Mouse (Mus musculus): ENCODE measurements at regions not wholly inside any gene's neighbourhood (a gene's known extent, or its start where the extent isn't known, plus 50 kb on each side); places are given as distances from the start of the nearest gene placed in this dataset.
A peak's percentile ranks its signal among the peaks of the same experiment; 100 is the strongest.

DNA sequence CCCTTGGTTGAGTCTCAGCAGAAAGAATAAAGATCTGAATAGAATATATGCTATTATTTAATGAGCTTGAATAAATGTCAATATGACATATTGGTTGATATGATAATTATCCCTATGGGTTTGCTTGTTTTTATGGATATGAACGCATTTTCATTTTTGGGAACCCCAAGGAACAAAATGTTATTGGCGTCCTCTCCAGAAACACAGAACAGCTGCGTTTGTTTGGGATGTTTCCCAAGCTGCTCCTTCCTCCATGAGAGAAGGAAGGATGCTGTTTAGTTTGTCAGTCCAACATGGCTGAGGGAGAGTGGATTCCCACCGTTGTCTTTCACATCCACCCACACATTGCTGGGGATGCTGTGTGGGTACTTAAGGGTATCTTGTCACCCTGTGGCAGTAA lies 89.9 kb upstream of the Osmr start:
- ATAC-seq (ENCODE audit: low read depth), result no peak
- Histone ChIP-seq H3K9ac (replicated peaks; ENCODE audit: low read depth, low read length) (no peak overlapping the region), H3K4me2 (ENCODE audit: low read depth, low read length) (no peak overlapping the region), H3K36me3 (ENCODE audit: control insufficient read depth, insufficient read depth, low read length) (no peaks in the 10 kb centered on the region), H3K4me1 (ENCODE audit: control insufficient read depth, insufficient read depth, low read length) (no peaks in the 10 kb centered on the region), H3K9me3 (ENCODE audit: control insufficient read depth, low read length) (no peaks in the 10 kb centered on the region; the same call in 1 of the 2 replicates), H3K27ac (ENCODE audit: low read depth, low read length) (no peak overlapping the region), H3K4me3 (ENCODE audit: low read depth, low read length) (no peak overlapping the region), H3K27me3 (ENCODE audit: control insufficient read depth, insufficient read depth, low read length) (no peaks in the 10 kb centered on the region)
- 84% methylated on average over 4 of the region's 4 CpGs for WGBS

DNA sequence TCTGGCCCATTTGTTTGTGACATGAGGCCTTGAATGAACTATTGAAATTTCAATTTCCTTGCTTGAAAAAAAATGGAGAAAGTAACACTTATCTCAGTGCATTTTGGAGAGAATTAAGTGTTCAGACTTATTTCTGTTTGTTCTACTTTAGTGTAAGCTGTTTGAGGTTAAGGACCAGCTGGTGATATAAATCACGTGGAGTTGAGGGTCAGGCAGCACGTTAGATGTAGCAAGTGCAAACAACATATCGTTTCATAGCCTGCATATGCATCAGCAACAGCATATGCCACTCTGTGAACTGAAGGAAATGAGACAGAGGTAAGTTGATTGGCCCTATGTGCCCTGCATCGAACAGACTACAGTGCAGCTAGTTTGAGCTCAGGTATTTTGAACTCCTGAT lies 90.7 kb upstream of the Osmr start:
- no peaks in the 10 kb centered on the region for H3K4me1 ChIP-seq (ENCODE audit: control insufficient read depth, insufficient read depth, low read length)
- 72% methylated on average over 4 of the region's 4 CpGs for WGBS
- no peak overlapping the region for H3K4me3 ChIP-seq (ENCODE audit: low read depth, low read length)
- no peaks in the 10 kb centered on the region for H3K27me3 ChIP-seq (ENCODE audit: control insufficient read depth, insufficient read depth, low read length)
- H3K4me2 ChIP-seq (ENCODE audit: low read depth, low read length), result no peak overlapping the region
- H3K27ac ChIP-seq (ENCODE audit: low read depth, low read length), result no peak overlapping the region
- H3K36me3 ChIP-seq (ENCODE audit: control insufficient read depth, insufficient read depth, low read length), result no peaks in the 10 kb centered on the region
- no peak for ATAC-seq (ENCODE audit: low read depth)
- no peaks in the 10 kb centered on the region; the same call in 1 of the 2 replicates for H3K9me3 ChIP-seq (ENCODE audit: control insufficient read depth, low read length)
- no peak overlapping the region for H3K9ac ChIP-seq (replicated peaks; ENCODE audit: low read depth, low read length)

DNA sequence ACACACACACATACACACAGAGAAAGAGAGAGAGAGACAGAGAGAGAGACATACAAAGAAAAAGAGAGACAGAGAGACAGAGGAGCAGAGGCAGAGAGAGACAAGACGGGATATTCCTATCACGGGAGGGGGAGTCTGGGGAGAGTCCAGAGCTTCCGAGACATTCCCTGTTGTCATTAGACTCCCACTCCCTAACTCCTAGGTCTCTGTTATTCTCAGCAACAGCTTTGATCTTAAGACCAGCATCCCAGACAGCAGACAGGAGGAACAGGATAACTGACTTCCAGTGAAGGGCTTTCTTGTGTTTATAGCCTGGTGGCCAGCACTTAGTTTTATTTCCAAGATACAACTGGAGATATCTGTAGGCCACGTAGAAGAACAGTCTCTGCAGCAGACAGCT lies 99.6 kb upstream of the Osmr start:
- Histone ChIP-seq H3K4me3 (ENCODE audit: low read depth, low read length) (no peak overlapping the region), H3K9ac (replicated peaks; ENCODE audit: low read depth, low read length) (no peak overlapping the region), H3K27me3 (ENCODE audit: control insufficient read depth, insufficient read depth, low read length) (no peaks in the 10 kb centered on the region), H3K4me2 (ENCODE audit: low read depth, low read length) (no peak overlapping the region), H3K9me3 (ENCODE audit: control insufficient read depth, low read length) (no peaks in the 10 kb centered on the region), H3K4me1 (ENCODE audit: control insufficient read depth, insufficient read depth, low read length) (no peaks in the 10 kb centered on the region), H3K36me3 (ENCODE audit: control insufficient read depth, insufficient read depth, low read length) (no peaks in the 10 kb centered on the region), H3K27ac (ENCODE audit: low read depth, low read length) (no peak overlapping the region)
- ATAC-seq (ENCODE audit: low read depth), result no peak
- WGBS, result 49% methylated on average over 4 of the region's 4 CpGs

DNA sequence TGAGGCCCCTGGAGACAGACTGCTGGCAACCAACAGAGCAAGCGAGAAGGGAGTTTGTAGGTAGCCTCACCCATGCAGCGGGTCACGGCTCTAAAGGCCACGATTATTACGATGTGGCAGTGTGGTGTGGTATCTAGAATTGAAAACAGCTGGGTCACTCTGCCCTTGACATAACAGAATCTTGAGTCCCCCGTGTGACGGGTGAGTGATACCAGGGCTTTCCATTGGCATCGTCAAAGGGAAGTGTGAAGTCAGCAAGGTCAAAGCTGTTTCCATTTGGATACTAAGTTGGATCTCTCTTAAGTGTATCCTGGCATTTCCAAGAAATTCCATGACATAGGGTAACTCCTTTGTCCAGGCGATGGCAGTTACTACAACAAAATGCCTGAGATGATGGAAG lies 106.7 kb upstream of the Osmr start:
- no peak overlapping the region for H3K9ac ChIP-seq (replicated peaks; ENCODE audit: low read depth, low read length)
- no peaks in the 10 kb centered on the region for H3K4me1 ChIP-seq (ENCODE audit: control insufficient read depth, insufficient read depth, low read length)
- H3K36me3 ChIP-seq (ENCODE audit: control insufficient read depth, insufficient read depth, low read length), result no peaks in the 10 kb centered on the region
- H3K27me3 ChIP-seq (ENCODE audit: control insufficient read depth, insufficient read depth, low read length), result no peaks in the 10 kb centered on the region
- no peak overlapping the region for H3K27ac ChIP-seq (ENCODE audit: low read depth, low read length)
- no peak overlapping the region for H3K4me2 ChIP-seq (ENCODE audit: low read depth, low read length)
- ATAC-seq (ENCODE audit: low read depth), result no peak
- 90% methylated on average over 9 of the region's 9 CpGs for WGBS
- H3K9me3 ChIP-seq (ENCODE audit: control insufficient read depth, low read length), result no peaks in the 10 kb centered on the region
- no peak overlapping the region for H3K4me3 ChIP-seq (ENCODE audit: low read depth, low read length)

DNA sequence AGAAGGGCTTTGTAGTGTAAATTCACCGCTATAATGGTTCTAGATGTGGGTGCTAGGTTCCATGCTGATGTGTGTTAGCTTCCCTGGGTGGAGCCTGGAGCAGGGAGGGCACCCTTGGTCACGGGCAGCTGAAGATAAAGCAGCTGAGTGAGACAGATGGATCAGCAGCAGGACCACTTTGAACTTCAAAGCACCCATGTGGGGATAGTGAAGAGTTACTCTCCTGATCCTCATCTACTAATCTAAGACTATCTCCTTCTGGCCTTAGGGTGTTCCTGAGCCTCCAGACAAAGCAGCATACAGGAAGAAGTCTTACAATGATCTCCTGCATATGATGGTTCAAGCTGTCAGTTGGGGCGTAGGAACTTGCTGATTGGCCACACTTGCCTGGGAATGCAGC lies 107.1 kb upstream of the Lifr start:
- 79% methylated on average over 3 of the region's 3 CpGs for WGBS
- Histone ChIP-seq H3K27me3 (ENCODE audit: control insufficient read depth, insufficient read depth, low read length) (no peaks in the 10 kb centered on the region), H3K4me2 (ENCODE audit: low read depth, low read length) (no peak overlapping the region), H3K36me3 (ENCODE audit: control insufficient read depth, insufficient read depth, low read length) (no peaks in the 10 kb centered on the region), H3K4me1 (ENCODE audit: control insufficient read depth, insufficient read depth, low read length) (no peaks in the 10 kb centered on the region), H3K27ac (ENCODE audit: low read depth, low read length) (no peak overlapping the region), H3K9ac (replicated peaks; ENCODE audit: low read depth, low read length) (no peak overlapping the region), H3K9me3 (ENCODE audit: control insufficient read depth, low read length) (no peaks in the 10 kb centered on the region), H3K4me3 (ENCODE audit: low read depth, low read length) (no peak overlapping the region)
- no peak for ATAC-seq (ENCODE audit: low read depth)

DNA sequence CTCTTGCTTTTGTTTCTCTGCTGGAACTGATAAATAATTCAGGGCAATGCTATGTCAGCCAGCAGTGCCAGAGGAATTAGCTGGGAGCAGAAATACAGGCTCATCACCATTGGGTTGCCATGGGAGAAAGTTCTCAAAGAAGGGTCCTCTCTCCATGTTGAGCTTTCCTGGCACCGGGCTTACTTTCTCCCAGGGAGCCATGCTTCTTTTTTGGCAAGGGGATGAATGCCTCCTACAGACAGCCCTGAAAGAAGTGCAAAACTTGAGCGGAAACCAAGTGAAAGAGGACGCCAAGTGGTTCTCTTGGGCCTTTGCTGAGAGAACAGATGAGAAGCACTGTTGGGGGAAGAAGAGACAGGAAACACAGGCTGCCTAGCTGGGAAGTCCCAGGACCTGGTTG lies 102.2 kb upstream of the Lifr start:
- H3K4me3 ChIP-seq (ENCODE audit: low read depth, low read length), result no peak overlapping the region
- no peaks in the 10 kb centered on the region for H3K9me3 ChIP-seq (ENCODE audit: control insufficient read depth, low read length)
- H3K27ac ChIP-seq (ENCODE audit: low read depth, low read length), result no peak overlapping the region
- H3K4me2 ChIP-seq (ENCODE audit: low read depth, low read length), result no peak overlapping the region
- H3K27me3 ChIP-seq (ENCODE audit: control insufficient read depth, insufficient read depth, low read length), result no peaks in the 10 kb centered on the region
- 52% methylated on average over 3 of the region's 3 CpGs for WGBS
- no peaks in the 10 kb centered on the region for H3K4me1 ChIP-seq (ENCODE audit: control insufficient read depth, insufficient read depth, low read length)
- no peak overlapping the region for H3K9ac ChIP-seq (replicated peaks; ENCODE audit: low read depth, low read length)
- no peaks in the 10 kb centered on the region for H3K36me3 ChIP-seq (ENCODE audit: control insufficient read depth, insufficient read depth, low read length)
- peak; percentile 70 for ATAC-seq (ENCODE audit: low read depth)

DNA sequence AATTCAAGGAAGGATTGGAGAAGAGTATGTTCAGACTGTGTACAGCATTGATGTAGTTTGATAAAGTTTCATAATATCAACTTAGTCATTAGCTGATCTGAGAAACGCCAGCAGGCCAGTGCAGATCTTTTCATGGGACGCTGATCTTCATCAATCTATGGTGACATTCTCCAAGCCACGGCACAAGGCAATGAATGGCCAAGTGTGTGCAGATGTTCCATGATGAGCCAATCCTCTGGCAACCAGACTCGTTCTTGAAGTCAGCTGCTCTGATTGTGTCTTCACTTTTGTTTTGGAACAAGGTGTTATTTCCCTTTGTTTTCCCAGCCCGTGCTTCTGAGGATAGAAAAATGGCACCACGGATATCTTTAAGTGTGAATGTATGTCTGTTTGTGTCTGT lies 101.3 kb upstream of the Lifr start:
- Histone ChIP-seq H3K9me3 (ENCODE audit: control insufficient read depth, low read length) (no peaks in the 10 kb centered on the region), H3K27ac (ENCODE audit: low read depth, low read length) (no peak overlapping the region), H3K4me1 (ENCODE audit: control insufficient read depth, insufficient read depth, low read length) (no peaks in the 10 kb centered on the region), H3K4me2 (ENCODE audit: low read depth, low read length) (no peak overlapping the region), H3K36me3 (ENCODE audit: control insufficient read depth, insufficient read depth, low read length) (no peaks in the 10 kb centered on the region), H3K27me3 (ENCODE audit: control insufficient read depth, insufficient read depth, low read length) (no peaks in the 10 kb centered on the region), H3K9ac (replicated peaks; ENCODE audit: low read depth, low read length) (no peak overlapping the region), H3K4me3 (ENCODE audit: low read depth, low read length) (no peak overlapping the region)
- ATAC-seq (ENCODE audit: low read depth), result no peak
- 76% methylated on average over 6 of the region's 6 CpGs for WGBS

DNA sequence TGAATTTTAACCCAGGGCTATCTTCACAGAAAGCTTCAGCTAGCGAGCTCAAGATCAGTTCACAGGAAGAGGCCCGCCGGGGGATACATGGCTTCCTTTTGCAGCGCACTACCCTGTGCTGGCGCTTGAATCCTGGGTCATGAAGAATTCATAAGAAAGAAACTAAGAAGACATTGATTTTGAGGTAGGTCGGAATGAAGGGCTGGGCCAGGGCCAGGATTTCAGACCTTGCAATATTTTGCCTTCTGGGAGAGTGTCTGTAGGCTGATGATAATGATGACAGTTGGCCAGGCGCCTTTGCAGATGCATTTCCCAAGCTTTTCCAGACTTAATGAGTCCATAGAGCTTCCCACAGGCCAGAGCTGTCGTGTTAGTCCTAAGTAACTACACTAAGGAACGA lies 97.2 kb upstream of the Lifr start:
- 73% methylated on average over 9 of the region's 9 CpGs for WGBS
- Histone ChIP-seq H3K4me3 (ENCODE audit: low read depth, low read length) (no peak overlapping the region), H3K27me3 (ENCODE audit: control insufficient read depth, insufficient read depth, low read length) (no peaks in the 10 kb centered on the region), H3K36me3 (ENCODE audit: control insufficient read depth, insufficient read depth, low read length) (no peaks in the 10 kb centered on the region), H3K9me3 (ENCODE audit: control insufficient read depth, low read length) (no peaks in the 10 kb centered on the region), H3K4me2 (ENCODE audit: low read depth, low read length) (no peak overlapping the region), H3K4me1 (ENCODE audit: control insufficient read depth, insufficient read depth, low read length) (no peaks in the 10 kb centered on the region), H3K27ac (ENCODE audit: low read depth, low read length) (no peak overlapping the region), H3K9ac (replicated peaks; ENCODE audit: low read depth, low read length) (no peak overlapping the region)
- no peak for ATAC-seq (ENCODE audit: low read depth)

DNA sequence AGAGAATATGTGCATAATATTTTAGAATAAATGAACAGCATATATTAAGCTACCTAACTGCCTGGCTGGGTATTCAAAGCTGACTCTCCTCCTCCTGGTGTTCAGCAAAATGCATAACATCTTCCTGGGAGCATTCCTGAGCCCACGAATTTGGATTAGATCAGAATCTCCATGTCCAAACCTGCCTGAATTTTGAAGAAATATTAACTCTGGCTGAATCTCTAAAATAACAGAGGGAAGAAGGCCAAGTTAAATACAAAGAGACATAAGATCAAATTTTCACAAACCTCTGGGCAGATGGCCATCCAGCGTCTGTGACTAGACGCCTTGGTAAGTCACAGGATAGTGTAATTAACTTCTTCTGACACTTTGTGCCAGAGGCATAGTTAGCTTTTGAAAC lies 95.2 kb upstream of the Lifr start:
- H3K36me3 ChIP-seq (ENCODE audit: control insufficient read depth, insufficient read depth, low read length), result no peaks in the 10 kb centered on the region
- H3K4me2 ChIP-seq (ENCODE audit: low read depth, low read length), result no peak overlapping the region
- H3K27me3 ChIP-seq (ENCODE audit: control insufficient read depth, insufficient read depth, low read length), result no peaks in the 10 kb centered on the region
- H3K27ac ChIP-seq (ENCODE audit: low read depth, low read length), result no peak overlapping the region
- no peaks in the 10 kb centered on the region for H3K9me3 ChIP-seq (ENCODE audit: control insufficient read depth, low read length)
- no peaks in the 10 kb centered on the region for H3K4me1 ChIP-seq (ENCODE audit: control insufficient read depth, insufficient read depth, low read length)
- WGBS, result 84% methylated on average over 3 of the region's 3 CpGs
- H3K4me3 ChIP-seq (ENCODE audit: low read depth, low read length), result no peak overlapping the region
- no peak for ATAC-seq (ENCODE audit: low read depth)
- H3K9ac ChIP-seq (replicated peaks; ENCODE audit: low read depth, low read length), result no peak overlapping the region

DNA sequence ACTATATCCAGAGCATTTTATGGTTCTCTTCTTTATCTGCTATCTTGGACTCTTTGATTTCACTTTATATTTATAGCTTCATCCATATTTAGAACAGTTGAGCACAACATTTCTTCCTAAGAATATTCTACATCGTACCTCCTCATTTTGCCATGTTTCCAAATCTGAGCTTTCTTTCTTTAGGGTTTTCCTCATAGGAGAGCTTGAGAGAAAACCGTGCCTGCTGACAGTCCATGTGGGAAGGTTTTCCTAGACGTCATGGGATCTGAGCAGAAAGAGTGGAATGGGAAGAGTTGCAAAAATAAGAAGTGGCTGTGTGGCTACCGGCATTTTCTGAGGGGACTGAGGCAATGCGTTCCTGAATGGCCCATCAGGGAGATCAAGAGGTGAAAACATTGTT lies 92.5 kb upstream of the Lifr start:
- no peak overlapping the region for H3K4me3 ChIP-seq (ENCODE audit: low read depth, low read length)
- WGBS, result 80% methylated on average over 5 of the region's 5 CpGs
- no peaks in the 10 kb centered on the region for H3K36me3 ChIP-seq (ENCODE audit: control insufficient read depth, insufficient read depth, low read length)
- no peaks in the 10 kb centered on the region for H3K9me3 ChIP-seq (ENCODE audit: control insufficient read depth, low read length)
- ATAC-seq (ENCODE audit: low read depth), result no peak
- H3K9ac ChIP-seq (replicated peaks; ENCODE audit: low read depth, low read length), result no peak overlapping the region
- no peaks in the 10 kb centered on the region for H3K4me1 ChIP-seq (ENCODE audit: control insufficient read depth, insufficient read depth, low read length)
- H3K27ac ChIP-seq (ENCODE audit: low read depth, low read length), result no peak overlapping the region
- no peak overlapping the region for H3K4me2 ChIP-seq (ENCODE audit: low read depth, low read length)
- no peaks in the 10 kb centered on the region for H3K27me3 ChIP-seq (ENCODE audit: control insufficient read depth, insufficient read depth, low read length)
